Mouse (Mus musculus) adrenal gland, adult 8-10 months (tissue): ENCODE measurements at regions not wholly inside any gene's neighbourhood (a gene's known extent, or its start where the extent isn't known, plus 50 kb on each side); places are given as distances from the start of the nearest gene placed in this dataset.

Experiments used
- DNase-seq: peaks from one replicate; pipeline ENCODE4 v3.0.0; 2022

GRCm38 (mm10) chr3:100401080-100401479 is 88.0 kb downstream of the Tent5c start:
- DNase-seq = no peak

GRCm38 (mm10) chr3:100397491-100397890 is 91.6 kb downstream of the Tent5c start:
- no peak for DNase-seq

GRCm38 (mm10) chr3:100394911-100395604 is 94.1 kb downstream of the Tent5c start:
- DNase-seq = no peak

- no peak for DNase-seq
Observed at GRCm38 (mm10) chr3:100393956-100394355, 95.2 kb downstream of the Tent5c start.

GRCm38 (mm10) chr3:100382181-100382580 is 106.9 kb downstream of the Tent5c start:
- no peak for DNase-seq

GRCm38 (mm10) chr3:100381363-100381762 is 107.8 kb downstream of the Tent5c start:
- DNase-seq = no peak

- no peak for DNase-seq
Observed at GRCm38 (mm10) chr3:100376162-100376561, 113.0 kb downstream of the Tent5c start.

GRCm38 (mm10) chr3:100366884-100367840 is 122.0 kb downstream of the Tent5c start:
- no peak for DNase-seq

- DNase-seq = no peak
Observed at GRCm38 (mm10) chr3:100366447-100366846, 122.7 kb downstream of the Tent5c start.

- DNase-seq = no peak
Observed at GRCm38 (mm10) chr3:100365354-100365945, 123.7 kb downstream of the Tent5c start.

- no peak for DNase-seq
Observed at GRCm38 (mm10) chr3:100364706-100365105, 124.4 kb downstream of the Tent5c start.

GRCm38 (mm10) chr3:100362983-100363382 is 126.1 kb downstream of the Tent5c start:
- no peak for DNase-seq

GRCm38 (mm10) chr3:100360019-100360418 is 129.1 kb downstream of the Tent5c start:
- DNase-seq = no peak

- DNase-seq = peak; percentile 4
Observed at GRCm38 (mm10) chr3:100359036-100359435, 130.1 kb downstream of the Tent5c start.

GRCm38 (mm10) chr3:100333478-100333877 is 155.6 kb downstream of the Tent5c start:
- no peak for DNase-seq

GRCm38 (mm10) chr3:100318357-100318756 is 156.2 kb upstream of the Wdr3 start:
- no peak for DNase-seq

GRCm38 (mm10) chr3:100287818-100288217 is 125.6 kb upstream of the Wdr3 start:
- DNase-seq = no peak

GRCm38 (mm10) chr3:100266976-100267375 is 104.8 kb upstream of the Wdr3 start:
- DNase-seq = no peak

- DNase-seq = no peak
Observed at GRCm38 (mm10) chr3:100264991-100265390, 102.8 kb upstream of the Wdr3 start.
